ENCODE assay signal across 9 mouse cellular contexts in the genomic region with DNA sequence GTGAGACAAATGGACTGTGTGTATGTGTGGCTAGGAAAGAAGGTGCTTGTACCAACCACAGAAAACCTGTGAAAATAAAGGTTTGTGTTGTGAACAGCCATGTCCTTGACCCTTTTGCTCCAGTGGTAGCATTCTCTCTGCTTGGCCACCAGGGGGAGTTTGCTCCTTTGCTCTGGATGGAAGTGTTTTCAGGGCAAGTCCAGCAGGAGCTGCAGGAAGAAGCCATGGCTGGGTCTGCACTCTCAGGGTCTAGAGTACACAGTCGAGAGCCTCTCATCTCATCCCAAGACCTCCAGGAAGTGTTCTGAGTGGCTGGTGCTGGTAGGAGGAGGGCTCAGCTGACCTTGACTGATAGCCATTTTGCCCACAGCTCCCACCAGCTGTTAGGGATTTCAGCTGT. TPM values are rescaled to one million over a fixed set of nuclear protein-coding genes. Genes with fewer than 3 reads are reported as not detected.
A peak's percentile ranks its signal among the peaks of the same experiment; 100 is the strongest.
DNase-seq lines count a peak whose midpoint lies in the region; ATAC-seq and TF ChIP-seq lines count a peak whose summit lies in the region.
"Had no signal": no experiment of that assay in that cellular context is flagged by ENCODE, and none has a peak within 500 bp of the region (broad histone marks: within the 10 kb centered on the region; RNA-seq: fewer than 3 reads in every experiment).

No protein-coding gene starts in this region.

- H3K79me2 ChIP-seq in CH12.LX (replicated peaks; ENCODE audit: control insufficient read depth, extremely low read depth, insufficient read depth, poor library complexity, severe bottlenecking), result no peaks in the 10 kb centered on the region

- TF ChIP-seq POLR2A in CH12.LX (IDR thresholded peaks at IDR 0.05; ENCODE audit: low read depth, low read length), result no peak

- no peak overlapping the region for H3K4me3 ChIP-seq in kidney, postnatal 0 days (replicated peaks; ENCODE audit: low read depth, low read length)
- H3K4me3 ChIP-seq in CH12.LX (replicated peaks in 1 of 3; ENCODE audit: low read depth in 2 of 3, low read length in 2 of 3, poor library complexity in 1 of 3), result no peak overlapping the region
- H3K4me3 ChIP-seq: neural tube, embryonic 12.5 days had no signal

- TF ChIP-seq CTCF in kidney, postnatal 0 days (IDR thresholded peaks at IDR 0.05; ENCODE audit: low read depth), result peak; percentile 78
- peak; percentile 79 to 80 for TF ChIP-seq CTCF in CH12.LX (conservative IDR thresholded peaks at IDR 0.05 in 1 of 2, IDR thresholded peaks at IDR 0.05 in 1 of 2; ENCODE audit: low read depth in 2 of 2, low read length in 2 of 2)

- no peak for ATAC-seq in kidney, postnatal 0 days (replicated peaks; ENCODE audit: low FRiP score, low read depth)
- peak; percentile 56 for ATAC-seq in common myeloid progenitor, adult 5-6 weeks (replicated peaks; ENCODE audit: low read depth, poor library complexity, severe bottlenecking)

- DNase-seq in cerebellum, postnatal 10 days, result peak; percentile 61 to 64
- no peak for DNase-seq in cerebellum, adult 8-10 months
- DNase-seq in kidney, postnatal 0 days (ENCODE audit: low spot score), result peak; percentile 57
- DNase-seq in kidney, adult 11 months, result no peak
- DNase-seq in CH12.LX (ENCODE audit: extremely low read depth), result peak; percentile 50
- DNase-seq in lung, postnatal 25 days (ENCODE audit: low spot score), result peak; percentile 31
- peak; percentile 32 for DNase-seq in thymus, postnatal 25 days

- no peak overlapping the region for H3K9ac ChIP-seq in kidney, postnatal 0 days (ENCODE audit: low read depth, low read length)
- no peak overlapping the region for H3K9ac ChIP-seq in CH12.LX (ENCODE audit: insufficient read depth, low read depth)
- H3K9ac ChIP-seq: neural tube, embryonic 12.5 days had no signal

- peak; percentile 54 for TF ChIP-seq RAD21 in CH12.LX (IDR thresholded peaks at IDR 0.05; ENCODE audit: low read depth, low read length)

- H3K27me3 ChIP-seq in kidney, postnatal 0 days (ENCODE audit: insufficient read depth, low read length), result no peaks in the 10 kb centered on the region
- no peaks in the 10 kb centered on the region for H3K27me3 ChIP-seq in CH12.LX (replicated peaks)
- H3K27me3 ChIP-seq: neural tube, embryonic 12.5 days had no signal

- H3K27ac ChIP-seq in kidney, postnatal 0 days, result no peak overlapping the region
- H3K27ac ChIP-seq in CH12.LX (ENCODE audit: insufficient read depth, low read depth), result no peak overlapping the region
- H3K27ac ChIP-seq: neural tube, embryonic 12.5 days had no signal

- 25% methylated on average over 1 of the region's 1 CpGs for WGBS in kidney, postnatal 0 days

- no peaks in the 10 kb centered on the region for H3K9me3 ChIP-seq in kidney, postnatal 0 days (replicated peaks; ENCODE audit: low read length)
- H3K9me3 ChIP-seq in CH12.LX (replicated peaks; ENCODE audit: low read length), result peaks cover 2% of the 10 kb centered on the region
- H3K9me3 ChIP-seq: neural tube, embryonic 12.5 days had no signal

- H3K36me3 ChIP-seq in kidney, postnatal 0 days (ENCODE audit: insufficient read depth, low read length), result no peaks in the 10 kb centered on the region
- H3K36me3 ChIP-seq in CH12.LX (replicated peaks in 1 of 2; ENCODE audit: control insufficient read depth in 1 of 2, insufficient read depth in 1 of 2, low read length in 1 of 2), result no peaks in the 10 kb centered on the region
- H3K36me3 ChIP-seq: neural tube, embryonic 12.5 days had no signal

- dilution Hi-C loops in CH12.LX (cut with MboI; ENCODE audit: extremely low pct_ligation_motif_present, extremely low pct_unique_long_range_greater_than_20kb, low sequenced_read_pairs), result no loop called here

- H3K4me1 ChIP-seq in kidney, postnatal 0 days (replicated peaks; ENCODE audit: insufficient read depth, low read length), result no peaks in the 10 kb centered on the region
- H3K4me1 ChIP-seq in CH12.LX (ENCODE audit: control insufficient read depth in 1 of 2, insufficient read depth in 2 of 2), result no peaks in the 10 kb centered on the region
- H3K4me1 ChIP-seq: neural tube, embryonic 12.5 days had no signal

- H3K4me2 ChIP-seq in kidney, postnatal 0 days (ENCODE audit: low read length), result no peak overlapping the region
- no peak overlapping the region for H3K4me2 ChIP-seq in CH12.LX (ENCODE audit: insufficient read depth, low read depth, poor library complexity, severe bottlenecking)
- H3K4me2 ChIP-seq: neural tube, embryonic 12.5 days had no signal

- no peak for TF ChIP-seq EP300 in CH12.LX (IDR thresholded peaks at IDR 0.05; ENCODE audit: low read length)

- in situ Hi-C loops in CH12.LX (cut with MboI; ENCODE audit: low pct_ligation_motif_present, low pct_unique_long_range_greater_than_20kb, low sequenced_read_pairs), result no loop called here

TF ChIP-seq in CH12.LX, 34 proteins besides CTCF, POLR2A, EP300 and RAD21:
- TF ChIP-seq TCF12 (IDR thresholded peaks at IDR 0.05; ENCODE audit: low read depth, low read length) (0 out of 2 replicates have a peak, but pooled peaks have one; percentile 18), USF2 (conservative IDR thresholded peaks at IDR 0.05; ENCODE audit: low read depth, low read length) (no peak), BHLHE40 (IDR thresholded peaks at IDR 0.05; ENCODE audit: low read depth, low read length) (no peak), NELFE (IDR thresholded peaks at IDR 0.05; ENCODE audit: low read depth, low read length) (no peak), GABPA (IDR thresholded peaks at IDR 0.05; ENCODE audit: insufficient replicate concordance, low read depth, low read length) (no peak), SMC3 (IDR thresholded peaks at IDR 0.05; ENCODE audit: low read depth, low read length) (peak; percentile 74)
TF ChIP-seq in CH12.LX: peak in this region for 2.

RNA-seq across cellular contexts. Expression of gene Olfr1402, which starts 27.5 kb away (rescaled TPM):
- polyA plus RNA-seq in kidney, postnatal 0 days (2015; fragmentation: Nextera tagmentation; extraction: Ambion mirVana), result 0.04 TPM in 1 of 2 replicates, not detected in the other
- total RNA-seq in CH12.LX (2012; rRNA removed), result not detected in 2 replicates
- not detected in 2 replicates for total RNA-seq in CH12.LX (2014; rRNA removed)
- polyA plus RNA-seq in CH12.LX (2012; ENCODE audit: insufficient read length, low read depth), result not detected in 2 replicates
- total RNA-seq in common myeloid progenitor, adult 5-6 weeks (2017), result not detected in 2 replicates
- polyA plus RNA-seq: neural tube, embryonic 12.5 days had no signal

Comparison
In these comparisons a context has a peak if more than half of its experiments do, and no peak if none do; other contexts are left out.
1. DNase-seq: peak in cerebellum, postnatal 10 days (2 of 2), kidney, postnatal 0 days (single experiment), CH12.LX (single experiment), lung, postnatal 25 days (single experiment) and thymus, postnatal 25 days (single experiment); none in cerebellum, adult 8-10 months (single experiment) and kidney, adult 11 months (single experiment).